Mouse (Mus musculus) hindlimb bud, embryonic 11.5 days (tissue): ENCODE measurements at regions not wholly inside any gene's neighbourhood (a gene's known extent, or its start where the extent isn't known, plus 50 kb on each side); places are given as distances from the start of the nearest gene placed in this dataset.

Experiments used
- DNase-seq: peaks from one replicate; pipeline ENCODE4 v3.0.0-alpha.2; 2012; ENCODE audit warnings: low read depth, low spot score; ENCODE audit errors: extremely low spot score

DNA sequence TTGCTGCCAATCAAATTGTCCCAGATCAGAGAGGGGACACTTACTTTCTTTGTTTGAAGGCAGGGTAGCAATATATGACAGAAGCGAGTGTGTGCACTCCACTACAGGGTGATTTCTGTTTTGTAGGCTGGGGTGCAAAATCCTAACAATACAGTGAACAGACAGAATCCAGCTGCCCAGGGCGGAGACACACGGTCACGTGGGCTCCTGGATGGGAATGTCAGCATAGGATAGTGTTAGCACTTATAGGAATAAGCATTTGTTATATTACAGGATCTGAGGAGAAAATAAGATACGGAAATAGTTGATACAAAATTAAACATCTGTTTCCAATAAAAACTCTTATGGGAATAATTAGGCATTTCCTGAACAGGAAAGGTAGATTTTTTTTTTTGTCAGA lies 169.1 kb upstream of the Ubr2 start:
- no peak for DNase-seq

DNA sequence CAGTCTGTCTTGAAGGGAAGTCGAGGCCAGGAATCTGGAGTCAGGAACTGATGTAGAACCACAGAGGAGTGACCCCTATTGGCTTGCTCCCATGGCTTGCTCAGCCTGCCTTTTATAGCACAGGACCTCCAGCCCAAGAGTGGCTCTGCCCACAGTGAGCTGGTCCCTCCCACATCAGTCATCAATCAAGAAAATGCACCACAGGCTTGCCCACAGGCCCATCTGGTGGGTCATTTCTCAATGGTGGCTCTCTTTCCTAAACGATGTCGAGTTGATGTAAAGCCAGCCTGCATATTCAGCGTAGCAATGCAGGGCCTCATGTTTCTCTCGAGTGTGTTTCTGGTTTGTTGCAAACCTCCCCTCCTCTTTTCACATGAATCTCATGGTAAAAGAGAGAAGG lies 168.3 kb upstream of the Ubr2 start:
- DNase-seq = no peak

DNA sequence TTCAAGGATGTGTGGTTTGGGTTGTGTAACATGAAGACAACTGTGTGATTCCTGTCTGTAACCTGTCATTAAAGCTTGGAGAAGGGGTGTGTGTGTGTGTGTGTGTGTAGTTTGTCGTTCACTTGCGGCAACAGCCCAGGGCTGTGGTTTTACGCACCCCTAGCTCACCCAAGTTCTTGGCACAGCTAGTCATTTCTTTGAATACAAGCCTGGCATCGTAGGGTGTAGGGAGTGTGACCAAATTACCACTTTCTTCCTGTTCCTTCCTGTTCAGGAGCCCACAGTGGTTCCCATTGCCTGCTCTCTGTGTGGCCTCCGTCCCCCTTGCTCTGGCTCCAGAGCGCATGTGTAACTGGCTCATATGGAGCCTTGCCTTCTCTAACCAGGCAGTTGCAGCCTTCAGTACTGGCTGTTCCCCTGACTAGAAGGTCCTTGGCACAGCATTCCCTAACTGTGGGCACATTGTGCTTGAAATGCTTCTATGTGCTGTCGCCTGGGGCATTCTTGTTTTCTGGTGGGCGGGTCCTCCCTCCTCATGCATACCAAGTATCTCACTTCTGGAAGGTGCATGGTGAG lies 167.4 kb upstream of the Ubr2 start:
- DNase-seq = no peak

DNA sequence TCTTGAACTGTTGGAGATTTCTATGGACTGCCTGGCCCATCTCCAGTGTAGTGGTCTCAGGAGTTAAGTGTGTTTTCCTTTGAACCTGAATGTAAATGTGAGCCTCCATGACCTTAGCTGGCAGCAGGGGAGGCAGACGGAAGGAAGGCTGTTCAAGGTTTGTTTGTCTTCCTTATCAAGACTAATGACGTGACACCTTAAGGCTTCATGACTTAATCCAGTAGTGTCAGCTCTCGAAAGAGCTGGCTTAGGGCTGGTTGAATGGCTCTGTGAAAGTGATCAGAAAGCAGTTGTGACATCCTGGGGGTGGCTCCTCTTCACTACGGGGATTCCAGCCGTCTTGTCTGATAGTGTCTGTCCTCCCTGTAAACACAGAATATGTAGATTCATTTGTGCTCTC lies 166.0 kb upstream of the Ubr2 start:
- no peak for DNase-seq

DNA sequence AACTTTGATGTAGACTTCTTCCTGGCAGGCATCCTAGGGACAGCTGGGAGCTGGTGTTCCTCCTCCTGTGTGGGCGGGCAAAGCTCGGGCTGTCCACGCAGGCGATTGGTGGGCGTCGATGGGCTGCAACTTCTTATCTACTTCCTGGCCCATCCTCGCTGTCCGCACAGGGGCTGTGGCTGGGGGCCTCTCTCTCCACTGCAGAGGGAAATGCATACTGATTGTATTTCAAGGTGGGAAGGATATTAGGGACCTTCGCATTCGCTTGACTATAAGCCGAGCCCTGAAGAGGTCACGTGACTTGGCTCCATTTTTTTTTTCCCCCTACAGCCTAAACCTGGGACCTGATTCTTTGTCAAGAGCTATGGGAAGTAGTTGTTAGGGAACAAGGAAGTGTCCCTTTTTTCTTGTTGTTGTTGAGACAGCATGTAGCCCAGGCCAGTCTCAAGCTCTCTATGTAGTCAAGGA lies 164.4 kb upstream of the Ubr2 start:
- no peak for DNase-seq

DNA sequence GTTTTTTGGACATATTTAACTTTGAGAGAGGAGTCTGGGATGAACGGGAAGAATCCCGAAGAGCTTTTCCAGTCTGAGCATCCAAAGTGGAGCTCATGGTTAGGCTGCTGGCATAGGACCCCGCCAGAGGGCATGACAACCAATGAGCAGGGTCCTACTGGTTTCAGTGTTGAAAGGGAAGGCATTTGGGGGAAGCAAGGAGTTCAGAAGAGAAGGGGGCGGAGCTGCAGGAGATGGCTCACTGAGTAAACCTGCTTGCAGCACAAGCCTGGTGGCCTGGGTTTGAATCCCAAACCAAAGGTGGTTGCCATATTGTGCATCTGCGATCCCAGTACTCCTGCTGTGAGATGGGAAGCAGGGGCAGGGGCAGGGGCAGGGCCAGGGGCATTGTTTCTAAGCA lies 161.4 kb upstream of the Ubr2 start:
- no peak for DNase-seq

DNA sequence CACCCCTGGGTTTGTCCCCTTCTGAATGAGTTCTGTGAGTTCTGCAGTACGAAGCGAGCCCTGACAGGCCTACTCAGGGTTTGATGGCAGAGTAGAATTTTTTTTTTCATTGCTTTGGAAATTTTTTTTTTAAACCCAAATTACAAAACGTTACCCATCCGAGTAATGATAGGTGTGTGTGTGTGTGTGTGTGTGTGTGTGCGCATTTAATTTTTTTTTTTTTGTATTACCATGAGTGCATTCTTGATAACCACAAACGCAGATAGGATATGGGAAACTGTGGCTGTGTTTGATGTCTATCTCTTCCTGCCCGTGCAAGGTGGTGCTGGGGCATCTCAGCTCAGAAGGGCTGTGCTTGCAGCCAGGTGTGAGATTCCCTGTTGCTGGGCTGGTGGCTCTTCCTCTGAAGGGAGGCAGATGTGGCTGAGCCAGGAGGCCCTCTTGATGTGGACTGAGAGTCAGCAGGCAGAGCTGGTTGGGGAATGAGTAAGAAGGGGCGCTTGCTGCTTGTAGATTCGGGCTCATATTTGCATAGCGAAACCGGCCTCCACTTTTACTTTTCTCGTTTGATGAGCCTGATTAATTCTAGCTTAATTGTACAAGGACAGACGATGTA lies 160.7 kb upstream of the Ubr2 start:
- DNase-seq = no peak

GRCm38 (mm10) chr17:47168105-47168504 lies 157.7 kb upstream of the Ubr2 start:
- no peak for DNase-seq

- DNase-seq = no peak
Observed at GRCm38 (mm10) chr17:47163677-47164340, 153.5 kb upstream of the Ubr2 start.

DNA sequence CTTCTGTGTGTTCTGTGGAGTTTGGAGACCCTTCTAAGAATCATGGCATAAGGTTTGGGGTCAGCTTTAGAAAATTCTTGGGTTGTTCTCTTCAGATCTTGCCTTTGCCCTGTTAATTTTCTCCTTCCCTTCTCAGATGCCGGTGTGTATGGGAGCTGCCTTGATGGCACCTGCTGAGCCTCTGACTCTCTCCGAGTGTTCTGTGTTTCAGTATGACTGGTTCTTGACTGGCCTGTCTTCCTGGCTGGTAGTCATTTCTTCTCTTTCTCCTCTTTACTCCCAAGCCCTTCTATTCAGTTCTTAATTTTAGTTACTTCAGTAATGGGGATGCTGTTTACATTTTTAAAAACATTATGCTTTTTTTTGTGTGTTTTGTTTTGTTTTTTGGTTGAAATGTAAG lies 152.1 kb upstream of the Ubr2 start:
- no peak for DNase-seq

- no peak for DNase-seq
Observed at GRCm38 (mm10) chr17:47156237-47156636, 145.9 kb upstream of the Ubr2 start.

DNA sequence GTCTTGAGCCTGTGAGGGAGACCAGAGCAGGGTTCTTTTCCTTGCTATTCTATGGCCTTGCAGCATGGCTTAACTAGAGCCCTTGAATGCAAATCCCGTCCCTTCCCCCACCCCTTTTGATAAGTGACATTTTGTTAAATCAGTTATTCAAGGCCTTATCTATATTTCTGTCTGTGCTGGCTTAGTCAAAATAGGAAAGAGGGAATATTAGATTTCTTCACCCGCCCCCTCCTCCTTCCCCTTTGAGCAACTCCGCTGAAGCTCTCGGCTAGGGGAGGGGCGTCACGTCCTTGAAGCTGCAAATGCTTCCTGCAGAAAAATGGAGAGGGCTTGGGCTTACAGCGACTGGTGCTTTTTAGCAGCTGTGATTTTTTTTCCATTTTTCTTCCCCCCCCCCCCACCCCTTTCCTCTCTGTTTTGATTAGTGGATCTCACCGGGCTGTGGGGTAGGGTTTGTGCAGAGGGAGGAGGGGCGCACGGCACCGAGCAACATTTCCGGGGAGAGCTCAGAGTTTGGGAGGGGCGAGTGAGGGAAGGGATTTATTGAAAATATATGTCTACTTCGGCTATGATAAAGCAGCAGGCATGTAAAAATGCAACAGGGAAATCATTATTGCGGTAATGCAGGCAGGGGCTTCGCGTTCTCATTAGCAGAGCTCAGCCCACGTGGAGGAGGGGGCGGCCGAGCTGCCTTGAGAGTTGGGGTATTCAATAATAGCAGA lies 141.4 kb upstream of the Ubr2 start:
- no peak for DNase-seq

DNA sequence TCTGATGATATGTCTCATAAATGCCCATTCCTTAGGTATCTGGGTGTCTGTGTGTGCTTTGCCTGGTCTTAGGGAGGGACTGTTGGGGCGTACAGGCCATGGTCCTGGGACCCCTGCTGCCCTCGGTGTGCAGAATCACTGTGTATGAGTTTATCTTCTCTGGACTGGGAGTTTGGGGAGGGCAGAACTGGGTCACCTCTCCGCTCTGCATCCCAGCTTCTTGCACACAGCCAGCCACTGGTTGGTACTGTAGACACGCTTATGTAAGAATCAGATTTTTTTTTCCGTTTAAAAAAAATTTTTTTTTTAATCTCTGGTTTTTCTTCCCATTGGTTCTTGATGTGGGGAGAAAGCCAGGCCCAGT lies 140.8 kb upstream of the Ubr2 start:
- DNase-seq = no peak

- DNase-seq = no peak
Observed at GRCm38 (mm10) chr17:47150636-47151035, 140.3 kb upstream of the Ubr2 start.

DNA sequence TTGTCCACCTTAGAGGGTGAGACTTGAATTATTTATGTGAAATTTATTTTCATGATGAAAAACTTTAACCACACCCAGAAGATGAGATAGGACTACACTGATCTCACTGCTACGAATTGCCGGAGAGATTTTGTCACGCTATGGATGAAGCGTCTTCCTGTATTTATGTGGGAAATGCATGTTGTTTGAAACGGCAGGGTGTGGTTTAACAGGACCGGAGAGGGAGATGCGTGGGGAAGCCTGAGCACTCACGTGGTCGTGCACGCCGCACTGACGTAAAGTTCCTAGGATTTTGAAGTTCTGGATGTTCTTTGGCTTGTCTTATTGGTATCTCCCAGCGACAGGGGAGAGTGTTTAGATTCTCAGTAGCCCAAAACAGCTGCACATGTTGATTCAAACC lies 139.3 kb upstream of the Ubr2 start:
- DNase-seq = no peak

GRCm38 (mm10) chr17:47149158-47149557 lies 138.8 kb upstream of the Ubr2 start:
- DNase-seq = no peak

GRCm38 (mm10) chr17:47146640-47147039 lies 136.3 kb upstream of the Ubr2 start:
- DNase-seq = no peak

GRCm38 (mm10) chr17:47145590-47145989 lies 135.2 kb upstream of the Ubr2 start:
- no peak for DNase-seq

DNA sequence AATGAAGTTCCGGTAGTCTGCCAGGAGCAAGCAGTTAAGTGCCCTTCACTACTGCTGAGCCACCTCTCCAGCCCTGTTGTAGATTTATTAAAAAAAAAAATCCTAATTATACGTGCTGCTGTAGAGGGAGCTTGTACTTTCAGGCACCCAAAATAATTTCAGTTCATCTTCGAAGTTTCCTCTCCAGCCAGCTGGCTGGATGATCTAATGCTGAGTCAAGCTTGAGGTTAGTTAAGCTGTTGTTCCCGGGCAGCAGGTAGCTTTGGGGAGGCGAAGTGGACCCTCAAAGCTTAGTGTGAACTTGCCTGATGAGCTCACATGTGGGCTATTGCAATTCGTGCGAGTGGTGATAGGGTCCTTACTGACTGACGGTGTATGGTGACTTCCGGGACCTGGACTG lies 134.6 kb upstream of the Ubr2 start:
- no peak for DNase-seq

GRCm38 (mm10) chr17:47144460-47144859 lies 134.1 kb upstream of the Ubr2 start:
- no peak for DNase-seq

DNA sequence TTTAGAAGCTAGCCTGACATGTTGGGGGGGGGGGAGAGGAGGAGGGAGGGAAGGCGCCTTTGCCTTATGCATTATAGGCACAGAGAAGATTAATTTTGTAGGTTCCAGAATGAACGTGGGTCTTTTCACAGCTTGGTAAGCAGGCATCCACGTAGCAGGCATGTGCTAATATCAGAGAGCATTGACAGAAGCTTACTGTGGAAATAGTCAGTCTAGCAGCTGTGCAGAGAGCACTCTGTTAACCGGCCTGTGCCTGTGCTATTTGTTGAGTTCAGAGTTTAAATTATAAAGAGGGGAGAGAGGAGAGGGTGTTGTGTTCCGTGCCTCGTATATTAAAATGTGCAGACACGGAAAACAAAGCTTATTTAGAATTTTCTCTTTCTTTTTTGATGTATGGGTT lies 133.5 kb upstream of the Ubr2 start:
- no peak for DNase-seq

DNA sequence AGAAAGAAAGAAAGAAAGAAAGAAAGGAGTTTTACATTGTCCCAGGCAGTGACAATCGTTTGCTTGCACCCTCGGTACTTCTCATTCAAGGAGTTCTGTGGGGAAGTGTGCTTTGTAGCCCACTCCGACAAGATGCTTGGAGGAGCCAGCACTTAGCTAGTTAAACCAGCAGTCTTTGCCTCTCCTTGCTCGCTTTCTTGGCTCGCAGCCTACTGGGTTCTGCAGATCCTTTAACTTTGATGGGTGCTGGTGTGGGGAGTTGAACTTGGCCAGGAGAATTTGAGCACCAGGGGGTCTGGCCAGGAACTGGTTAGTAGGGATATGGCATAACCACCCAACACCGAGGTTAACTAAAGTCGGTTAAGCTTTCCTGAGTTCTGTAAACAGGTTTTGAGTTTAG lies 132.5 kb upstream of the Ubr2 start:
- no peak for DNase-seq
